Mouse (Mus musculus): ENCODE measurements at regions not wholly inside any gene's neighbourhood (a gene's known extent, or its start where the extent isn't known, plus 50 kb on each side); places are given as distances from the start of the nearest gene placed in this dataset.

- TF ChIP-seq CTCF (IDR thresholded peaks at IDR 0.05) (no peak), EP300 (IDR thresholded peaks at IDR 0.05) (no peak)
These were observed 60.6 kb upstream of the Fut8 start for GRCm38 (mm10) chr12:77177303-77177702.
